In genomic region chr3:152625061-152625820, GRCm38 (mm10) we compare ENCODE assay signal across 15 mouse cellular contexts. TPM values are rescaled to one million over a fixed set of nuclear protein-coding genes. Genes with fewer than 3 reads are reported as not detected.
DNase-seq lines count a peak whose midpoint lies in the region; TF ChIP-seq lines count a peak whose summit lies in the region.
"Had no signal": no experiment of that assay in that cellular context is flagged by ENCODE, and none has a peak within 500 bp of the region (broad histone marks: within the 10 kb centered on the region; RNA-seq: fewer than 3 reads in every experiment).

No protein-coding gene starts in this region.

- TF ChIP-seq CTCF in gastrocnemius, adult 2 months (IDR thresholded peaks at IDR 0.05): no peak

- intact Hi-C loops in gastrocnemius, adult 2 months (cut with DNase I): no loop called here

- peak; percentile 10 for DNase-seq in adrenal gland, adult 8-10 months
- DNase-seq in adrenal gland, adult 18-20 months (ENCODE audit: low spot score in 2 of 2): no peak
- DNase-seq in layer of hippocampus, adult 11-12 months (ENCODE audit: low spot score): peak; percentile 34
- no peak for DNase-seq in layer of hippocampus, postnatal 25 days (ENCODE audit: extremely low spot score in 1 of 2, low spot score in 1 of 2)
- peak; percentile 48 for DNase-seq in adrenal gland, postnatal 14 days
- peak; percentile 22 for DNase-seq in layer of hippocampus, adult 9-10 months (ENCODE audit: low spot score)
- no peak for DNase-seq in gastrocnemius, adult 2 months
- no peak for DNase-seq in heart, postnatal 4 days
- DNase-seq: cerebellum, postnatal 36 days; heart, adult 18-20 months; heart, postnatal 10 days; thymus, adult 18-20 months had no signal

- H3K27ac ChIP-seq in gastrocnemius, adult 2 months: no peak overlapping the region
- H3K27ac ChIP-seq: limb, embryonic 10.5 days; liver, embryonic 15.5 days; macrophage had no signal

- no peak overlapping the region for H3K4me3 ChIP-seq in gastrocnemius, adult 2 months
- H3K4me3 ChIP-seq: limb, embryonic 10.5 days; liver, embryonic 15.5 days had no signal

RNA-seq across cellular contexts. Expression of gene Ak5, which starts 42.9 kb away (rescaled TPM):
- 1 to 10 TPM; 3.3 to 4.9 (median 4.7) TPM for total RNA-seq in adrenal gland, adult 8-10 months (2022)
- total RNA-seq in adrenal gland, adult 18-20 months (2021): 1 to 10 TPM; 3.0 to 4.4 TPM
- 100 to 1,000 TPM; 240 to 257 TPM for total RNA-seq in layer of hippocampus, postnatal 25 days (2021)
- 3.5 and 4.4 TPM in 2 replicates for total RNA-seq in adrenal gland, postnatal 14 days (2021)
- under 1 TPM in 1 of 2 experiments, not detected in 1; 0.33 TPM for total RNA-seq in gastrocnemius, adult 2 months (2021)
- under 1 TPM; 0.12 to 0.45 TPM for total RNA-seq in heart, postnatal 4 days (2021)
- total RNA-seq: heart, adult 18-20 months had no signal

Comparison
In these comparisons a context has a peak if more than half of its experiments do, and no peak if none do; other contexts are left out.
1. DNase-seq: peak in adrenal gland, adult 8-10 months (single experiment), layer of hippocampus, adult 11-12 months (single experiment), adrenal gland, postnatal 14 days (single experiment) and layer of hippocampus, adult 9-10 months (single experiment); none in adrenal gland, adult 18-20 months (0 of 2), layer of hippocampus, postnatal 25 days (0 of 2), gastrocnemius, adult 2 months (single experiment) and heart, postnatal 4 days (single experiment).
2. RNA of gene Ak5, which starts 42.9 kb away (total RNA-seq): 240 to 257 TPM in layer of hippocampus, postnatal 25 days; 3.3 to 4.9 TPM in adrenal gland, adult 8-10 months, 3.0 to 4.4 TPM in adrenal gland, adult 18-20 months, 3.5 to 4.4 TPM in adrenal gland, postnatal 14 days, 0.12 to 0.45 TPM in heart, postnatal 4 days and 0.33 TPM in gastrocnemius, adult 2 months; every median in the first group is over 10 times any median in the second.